Mouse (Mus musculus): ENCODE measurements around the gene Prr7. TPM values are rescaled to one million over a fixed set of nuclear protein-coding genes. Genes with fewer than 3 reads are reported as not detected.
A peak's percentile ranks its signal among the peaks of the same experiment; 100 is the strongest.
"Not testable (repeated sequence)": the region's sequence is repeated elsewhere in the genome, so short reads cannot be mapped to it uniquely, and the experiment has no call there.

Gene Prr7
- total RNA-seq (2021): 1 to 10 TPM; 2.1 to 2.3 TPM

GRCm38 (mm10) chr13:55464027-55464884, at the start of gene Prr7:
Gene Prr7, plus strand, starts transcription at chr13:55464267.
- peak; percentile 54 for DNase-seq

- DNase-seq: peak; percentile 72
These were observed 49.2 kb upstream of the Prr7 start, which contains the start of gene Pfn3 for GRCm38 (mm10) chr13:55414743-55415380. Gene Pfn3, minus strand, starts transcription at chr13:55415232.

GRCm38 (mm10) chr13:55418004-55418403, 46.1 kb upstream of the Prr7 start:
- DNase-seq: peak; percentile 95

GRCm38 (mm10) chr13:55419142-55419541, 44.9 kb upstream of the Prr7 start:
- DNase-seq: no peak

- no peak for DNase-seq
These were observed 43.8 kb upstream of the Prr7 start for GRCm38 (mm10) chr13:55420018-55420932.

GRCm38 (mm10) chr13:55420933-55421800, 42.9 kb upstream of the Prr7 start:
- peak; percentile 81 for DNase-seq

GRCm38 (mm10) chr13:55426613-55427012, 37.5 kb upstream of the Prr7 start, which contains the start of gene F12:
Gene F12, minus strand, starts transcription at chr13:55426793.
- DNase-seq: no peak

GRCm38 (mm10) chr13:55429226-55429888, 34.7 kb upstream of the Prr7 start:
- DNase-seq: peak; percentile 39

GRCm38 (mm10) chr13:55430566-55430965, 33.5 kb upstream of the Prr7 start:
- DNase-seq: no peak

GRCm38 (mm10) chr13:55431889-55432685, 32.0 kb upstream of the Prr7 start:
- DNase-seq: no peak

- not testable (repeated sequence) for DNase-seq
These were observed 26.9 kb upstream of the Prr7 start for GRCm38 (mm10) chr13:55437111-55437629.

- no peak for DNase-seq
These were observed 20.2 kb upstream of the Prr7 start for GRCm38 (mm10) chr13:55443799-55444285.

- DNase-seq: no peak
These were observed 19.7 kb upstream of the Prr7 start for GRCm38 (mm10) chr13:55444286-55444936.

GRCm38 (mm10) chr13:55444937-55445315, 19.1 kb upstream of the Prr7 start, which contains the start of gene Grk6:
Gene Grk6, plus strand, starts transcription at chr13:55445072.
- peak; percentile 99 for DNase-seq

GRCm38 (mm10) chr13:55445361-55446091, 18.5 kb upstream of the Prr7 start:
- no peak for DNase-seq

- no peak for DNase-seq
These were observed 17.5 kb upstream of the Prr7 start for GRCm38 (mm10) chr13:55446483-55447105.

GRCm38 (mm10) chr13:55447543-55447943, 16.5 kb upstream of the Prr7 start:
- DNase-seq: no peak

GRCm38 (mm10) chr13:55448131-55448530, 15.9 kb upstream of the Prr7 start:
- no peak for DNase-seq
